Mouse (Mus musculus) left cerebral cortex, postnatal 14 days (tissue): Measurements from ENCODE around the gene Gm3573. TPM values are rescaled to one million over a fixed set of nuclear protein-coding genes. Genes with fewer than 3 reads are reported as not detected.
"Not testable (repeated sequence)": the region's sequence is repeated elsewhere in the genome, so short reads cannot be mapped to it uniquely, and the experiment has no call there.

Source experiments
- DNase-seq, 2 experiments: peaks; one replicate each; pipeline ENCODE4 v3.0.0; 2021 to 2022; ENCODE audit warnings: low spot score in 2 of 2, mixed read lengths in 1 of 2
- intact Hi-C: fragments of 180-260 bp; cut with DNase I; formaldehyde crosslinking; loops from one replicate; pipeline ENCODE4 v1.15.1; 2025
- long read RNA-seq, 2 experiments: library from polyadenylated mRNA; stranded (forward); transcript quantifications; one replicate each; pipeline ENCODE4 v2.0.0; 2021
- total RNA-seq, 2 experiments: library from RNA; stranded (reverse); gene quantifications; 2 replicates each; pipeline ENCODE4 v1.2.3; 2021

Gm3573 gene
- total RNA-seq: 1 to 10 TPM in 1 of 2 experiments, under 1 TPM in 1; 0.82 to 2.2 TPM
- long read RNA-seq, experiment 1: 0 reads
- long read RNA-seq, experiment 2: 0 reads

DNA sequence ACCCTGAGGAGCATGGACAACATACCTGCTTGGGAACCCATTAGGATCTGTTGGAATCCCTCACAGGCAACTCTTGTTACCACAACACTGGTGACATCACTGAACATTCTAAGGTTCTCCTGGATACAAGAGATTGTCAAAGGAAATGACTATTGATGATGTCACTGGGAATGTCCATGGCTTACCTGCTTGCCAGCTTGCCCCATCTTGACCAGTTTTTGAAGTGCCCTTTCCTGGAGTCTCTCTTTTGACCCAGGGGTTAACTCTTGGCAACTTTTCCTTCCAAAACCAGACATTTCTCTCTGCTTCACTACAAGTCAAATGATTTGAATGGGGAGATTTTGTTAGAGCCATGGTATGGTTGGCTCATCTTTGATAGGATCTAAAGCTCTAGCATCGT is at the start of gene Gm3573:
Gene Gm3573 (minus strand): TSS at position 101 of the 400 bp plus-strand sequence.
- DNase-seq, intact Hi-C loops: not testable (repeated sequence)

DNA sequence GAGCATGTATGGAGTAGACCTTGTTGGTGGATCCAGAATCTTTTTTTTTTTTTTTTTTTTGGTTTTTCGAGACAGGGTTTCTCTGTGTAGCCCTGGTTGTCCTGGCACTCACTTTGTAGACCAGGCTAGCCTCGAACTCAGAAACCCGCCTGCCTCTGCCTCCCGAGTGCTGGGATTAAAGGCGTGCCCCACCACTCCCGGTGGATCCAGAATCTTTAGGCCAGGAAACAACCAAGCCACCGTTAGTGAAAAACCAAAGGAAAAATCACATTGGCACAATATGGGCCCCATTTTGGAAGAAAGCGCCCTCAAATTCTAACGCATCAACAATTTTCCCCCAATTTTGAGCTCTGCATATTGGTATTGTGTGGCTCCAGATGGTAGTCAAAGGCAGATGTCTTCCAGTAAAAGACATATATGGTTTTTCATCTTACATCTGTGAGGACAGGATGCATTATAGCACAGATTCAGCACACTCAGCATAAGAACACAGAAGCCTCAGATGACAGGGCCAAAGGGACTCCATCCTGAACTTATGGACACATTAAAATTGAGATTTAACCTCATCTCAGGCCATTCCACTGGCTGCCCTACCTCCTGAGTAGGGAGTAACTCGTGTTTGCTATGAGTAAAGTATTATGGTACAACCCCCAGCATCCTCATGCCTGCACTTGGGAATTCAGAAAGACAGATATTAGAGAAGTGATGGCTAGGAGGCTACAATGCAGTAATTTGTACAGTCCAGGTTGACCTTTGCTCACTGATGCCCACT is 26.4 kb upstream of the Gm3573 start:
- intact Hi-C loops: not testable (repeated sequence)
- DNase-seq: peak in 1 of 2 experiments; percentile 2

DNA sequence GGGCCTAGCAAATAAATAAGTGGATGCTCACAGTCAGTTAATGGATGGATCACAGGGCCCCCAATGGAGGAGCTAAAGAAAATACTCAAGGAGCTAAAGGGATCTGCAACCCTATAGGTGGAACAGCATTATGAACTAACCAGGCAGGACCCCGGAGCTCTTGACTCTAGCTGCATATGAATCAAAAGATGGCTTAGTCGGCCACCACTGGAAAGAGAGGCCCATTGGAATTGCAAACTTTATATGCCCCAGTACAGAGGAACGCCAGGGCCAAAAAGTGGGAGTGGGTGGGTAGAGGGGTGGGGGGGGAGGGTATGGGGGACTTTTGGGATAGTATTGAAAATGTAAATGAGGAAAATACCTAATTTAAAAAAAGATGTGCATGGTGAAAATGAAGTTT is 6.7 kb downstream of the Gm3573 start:
- intact Hi-C loops: not testable (repeated sequence)
- peak in 1 of 2 experiments; percentile 3 for DNase-seq

DNA sequence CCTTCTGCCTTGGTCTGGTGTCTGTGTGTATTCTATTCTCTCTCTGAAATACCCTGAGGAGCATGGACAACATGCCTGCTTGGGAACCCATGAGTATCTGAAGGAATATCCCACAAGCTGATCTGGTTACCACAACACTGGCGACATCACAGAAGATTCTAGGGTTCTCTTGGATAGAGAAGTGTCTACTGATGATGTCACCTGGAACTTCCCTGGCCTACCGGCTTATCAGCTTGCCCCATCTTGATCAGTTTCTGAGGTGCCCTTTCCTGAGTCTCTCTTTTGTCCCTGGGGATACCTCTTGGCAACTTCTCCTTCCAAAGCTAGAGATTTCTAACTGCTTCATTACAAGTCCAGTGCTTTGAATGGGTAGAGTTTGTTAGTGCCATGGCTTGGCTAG is 28.1 kb downstream of the Gm3573 start, which contains the start of gene Gm17027:
Gene Gm17027 (minus strand): TSS at position 101 of the 400 bp plus-strand sequence.
- intact Hi-C loops, DNase-seq: not testable (repeated sequence)

Other genes with a start within 250 kb of the Gm3573 start
- gene 1700024B05Rik, start 246.8 kb downstream of the Gm3573 start, total RNA-seq: not detected
- not detected for gene Gm6401, start 222.9 kb downstream of the Gm3573 start, total RNA-seq
- 1 to 10 TPM; 1.4 to 2.1 TPM for gene Gm3543, start 207.5 kb downstream of the Gm3573 start, total RNA-seq
- not detected for gene Gm7951, start 73.4 kb downstream of the Gm3573 start, total RNA-seq
- not detected for gene Gm17027, start 28.2 kb downstream of the Gm3573 start, total RNA-seq
- gene Gm17026, start 69.3 kb upstream of the Gm3573 start, total RNA-seq: not detected
- gene Gm9611, start 106.6 kb upstream of the Gm3573 start, total RNA-seq: not detected
- not detected for gene Gm7995, start 119.4 kb upstream of the Gm3573 start, total RNA-seq
- not detected for gene Gm8005, start 248.9 kb upstream of the Gm3573 start, total RNA-seq